17 mouse cellular contexts compared by ENCODE assay signal in the genomic region with DNA sequence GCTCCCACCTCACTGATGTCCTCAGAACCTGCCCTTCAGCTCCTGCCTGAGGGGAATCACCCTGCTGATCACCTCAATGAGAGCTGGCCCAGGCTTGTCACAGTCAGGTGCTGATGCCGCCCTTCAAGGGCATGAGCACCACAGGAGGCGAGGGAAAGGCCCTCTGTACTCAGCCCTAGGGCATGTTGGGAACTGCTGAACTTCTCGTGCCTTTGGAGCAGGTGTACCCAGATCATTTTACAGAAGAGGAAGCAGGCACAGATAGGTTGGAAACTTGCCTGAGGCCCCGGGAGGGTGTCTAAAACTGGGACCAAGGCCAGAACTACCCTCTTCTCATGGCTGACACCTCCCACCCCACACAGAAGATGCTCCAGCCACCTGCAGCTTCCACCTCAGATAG. TPM values are rescaled to one million over a fixed set of nuclear protein-coding genes. Genes with fewer than 3 reads are reported as not detected.
DNase-seq lines count a peak whose midpoint lies in the region; ATAC-seq and TF ChIP-seq lines count a peak whose summit lies in the region.
"Had no signal": no experiment of that assay in that cellular context is flagged by ENCODE, and none has a peak within 500 bp of the region (broad histone marks: within the 10 kb centered on the region; RNA-seq: fewer than 3 reads in every experiment).

No protein-coding gene starts in this region.

- no peak for TF ChIP-seq RAD21 in CH12.LX (IDR thresholded peaks at IDR 0.05; ENCODE audit: low read depth, low read length)

- in situ Hi-C loops in CH12.LX (cut with MboI; ENCODE audit: low pct_ligation_motif_present, low pct_unique_long_range_greater_than_20kb, low sequenced_read_pairs) = loop anchor here (5.0 to 25.0 kb wide), 2 partner anchors 169 to 444 kb away; no protein-coding TSS in a partner anchor

- TF ChIP-seq EP300 in CH12.LX (IDR thresholded peaks at IDR 0.05; ENCODE audit: low read length) = peak; percentile 87

- TF ChIP-seq CTCF in CH12.LX (conservative IDR thresholded peaks at IDR 0.05 in 1 of 2, IDR thresholded peaks at IDR 0.05 in 1 of 2; ENCODE audit: low read depth in 2 of 2, low read length in 2 of 2) = no peak

- no peak overlapping the region for H3K4me2 ChIP-seq in kidney, embryonic 15.5 days
- H3K4me2 ChIP-seq in CH12.LX (ENCODE audit: insufficient read depth, low read depth, poor library complexity, severe bottlenecking) = no peak overlapping the region
- no peak overlapping the region for H3K4me2 ChIP-seq in embryonic facial prominence, embryonic 14.5 days (ENCODE audit: low read depth, low read length)
- H3K4me2 ChIP-seq: forebrain, embryonic 12.5 days; heart, embryonic 12.5 days; hindbrain, embryonic 12.5 days; lung, embryonic 14.5 days; neural tube, embryonic 12.5 days had no signal

- no peak for TF ChIP-seq POLR2A in CH12.LX (IDR thresholded peaks at IDR 0.05; ENCODE audit: low read depth, low read length)

- WGBS in kidney, embryonic 15.5 days = 44% methylated on average over 4 of the region's 4 CpGs
- WGBS in embryonic facial prominence, embryonic 14.5 days = 37% methylated on average over 4 of the region's 4 CpGs

- no peak overlapping the region for H3K27ac ChIP-seq in kidney, embryonic 15.5 days
- peak overlapping the region; percentile 34; the same call in 1 of the 2 replicates for H3K27ac ChIP-seq in CH12.LX (ENCODE audit: insufficient read depth, low read depth)
- no peak overlapping the region for H3K27ac ChIP-seq in embryonic facial prominence, embryonic 14.5 days (replicated peaks; ENCODE audit: low read depth, low read length)
- H3K27ac ChIP-seq: forebrain, embryonic 12.5 days; hindbrain, embryonic 12.5 days; neural tube, embryonic 12.5 days had no signal

- H3K9me3 ChIP-seq in kidney, embryonic 15.5 days (replicated peaks) = no peaks in the 10 kb centered on the region
- no peaks in the 10 kb centered on the region for H3K9me3 ChIP-seq in CH12.LX (replicated peaks; ENCODE audit: low read length)
- H3K9me3 ChIP-seq in embryonic facial prominence, embryonic 14.5 days (ENCODE audit: control insufficient read depth, low read length) = no peaks in the 10 kb centered on the region
- H3K9me3 ChIP-seq: forebrain, embryonic 12.5 days; heart, embryonic 12.5 days; hindbrain, embryonic 12.5 days; neural tube, embryonic 12.5 days had no signal

- H3K79me2 ChIP-seq in CH12.LX (replicated peaks; ENCODE audit: control insufficient read depth, extremely low read depth, insufficient read depth, poor library complexity, severe bottlenecking) = no peaks in the 10 kb centered on the region

- ATAC-seq in kidney, embryonic 15.5 days (replicated peaks; ENCODE audit: low FRiP score) = no peak
- peak; percentile 74 for ATAC-seq in embryonic facial prominence, embryonic 14.5 days (ENCODE audit: low read depth)
- ATAC-seq: intestine, embryonic 16.5 days had no signal

- no peaks in the 10 kb centered on the region for H3K36me3 ChIP-seq in kidney, embryonic 15.5 days
- peaks cover 0 to 23% of the 10 kb centered on the region in 2 experiments for H3K36me3 ChIP-seq in CH12.LX (replicated peaks in 1 of 2; ENCODE audit: control insufficient read depth in 1 of 2, insufficient read depth in 1 of 2, low read length in 1 of 2)
- no peaks in the 10 kb centered on the region for H3K36me3 ChIP-seq in embryonic facial prominence, embryonic 14.5 days (ENCODE audit: control insufficient read depth, insufficient read depth, low read length)
- H3K36me3 ChIP-seq: forebrain, embryonic 12.5 days; heart, embryonic 12.5 days; hindbrain, embryonic 12.5 days; neural tube, embryonic 12.5 days had no signal

- no peaks in the 10 kb centered on the region; the same call in 1 of the 2 replicates for H3K27me3 ChIP-seq in kidney, embryonic 15.5 days
- no peaks in the 10 kb centered on the region for H3K27me3 ChIP-seq in CH12.LX (replicated peaks)
- no peaks in the 10 kb centered on the region for H3K27me3 ChIP-seq in embryonic facial prominence, embryonic 14.5 days (replicated peaks; ENCODE audit: control insufficient read depth, insufficient read depth, low read length)
- H3K27me3 ChIP-seq: neural tube, embryonic 12.5 days had no signal

- no peak overlapping the region for H3K9ac ChIP-seq in kidney, embryonic 15.5 days
- H3K9ac ChIP-seq in CH12.LX (ENCODE audit: insufficient read depth, low read depth) = no peak overlapping the region
- H3K9ac ChIP-seq in embryonic facial prominence, embryonic 14.5 days (ENCODE audit: low read depth, low read length) = no peak overlapping the region
- H3K9ac ChIP-seq: forebrain, embryonic 12.5 days; heart, embryonic 12.5 days; hindbrain, embryonic 12.5 days; lung, embryonic 14.5 days; neural tube, embryonic 12.5 days had no signal

- peak; percentile 61 to 65 for DNase-seq in cerebellum, postnatal 14 days
- no peak for DNase-seq in cerebellum, adult 18-20 months
- DNase-seq in kidney, postnatal 25 days = peak; percentile 10 to 75
- peak; percentile 79 for DNase-seq in CH12.LX (ENCODE audit: extremely low read depth)
- DNase-seq in embryonic facial prominence, embryonic 14.5 days (ENCODE audit: low spot score) = peak; percentile 74
- no peak for DNase-seq in layer of hippocampus, postnatal 25 days (ENCODE audit: extremely low spot score in 1 of 2, low spot score in 1 of 2)
- DNase-seq in left cerebral cortex, adult 11 months (ENCODE audit: low spot score) = no peak
- DNase-seq: cerebellum, postnatal 36 days; lung, embryonic 14.5 days; thymus, postnatal 14 days had no signal

- dilution Hi-C loops in CH12.LX (cut with MboI; ENCODE audit: extremely low pct_ligation_motif_present, extremely low pct_unique_long_range_greater_than_20kb, low sequenced_read_pairs) = no loop called here

- peaks cover 11% of the 10 kb centered on the region; the same call in 1 of the 2 replicates for H3K4me1 ChIP-seq in kidney, embryonic 15.5 days
- H3K4me1 ChIP-seq in CH12.LX (ENCODE audit: control insufficient read depth in 1 of 2, insufficient read depth in 2 of 2) = peaks cover 25 to 46% of the 10 kb centered on the region in 2 experiments
- no peaks in the 10 kb centered on the region for H3K4me1 ChIP-seq in embryonic facial prominence, embryonic 14.5 days (ENCODE audit: control insufficient read depth, insufficient read depth, low read length)
- H3K4me1 ChIP-seq: forebrain, embryonic 12.5 days had no signal

- H3K4me3 ChIP-seq in kidney, embryonic 15.5 days (replicated peaks) = no peak overlapping the region
- no peak overlapping the region for H3K4me3 ChIP-seq in CH12.LX (replicated peaks in 1 of 3; ENCODE audit: low read depth in 2 of 3, low read length in 2 of 3, poor library complexity in 1 of 3)
- H3K4me3 ChIP-seq in embryonic facial prominence, embryonic 14.5 days (ENCODE audit: low read depth, low read length) = no peak overlapping the region
- H3K4me3 ChIP-seq: forebrain, embryonic 12.5 days; heart, embryonic 12.5 days; hindbrain, embryonic 12.5 days; neural tube, embryonic 12.5 days had no signal

TF ChIP-seq in CH12.LX, 34 proteins besides CTCF, POLR2A, EP300 and RAD21:
- TF ChIP-seq POLR2AphosphoS2 (IDR thresholded peaks at IDR 0.05; ENCODE audit: low read depth, low read length) = no peak
- peak; percentile 81 for TF ChIP-seq TCF12 (IDR thresholded peaks at IDR 0.05; ENCODE audit: low read depth, low read length)
- TF ChIP-seq ELF1 (IDR thresholded peaks at IDR 0.05; ENCODE audit: low read depth, low read length) = peak; percentile 26; the same call in 1 of the 2 replicates
- no peak for TF ChIP-seq JUN (IDR thresholded peaks at IDR 0.05; ENCODE audit: insufficient read depth, low read depth, low read length)
- no peak for TF ChIP-seq MAFK (IDR thresholded peaks at IDR 0.05; ENCODE audit: insufficient replicate concordance, low read length)
- peak; percentile 56; the same call in 1 of the 2 replicates for TF ChIP-seq MAZ (IDR thresholded peaks at IDR 0.05; ENCODE audit: low read depth, low read length)
- TF ChIP-seq MAX (IDR thresholded peaks at IDR 0.05; ENCODE audit: low read length) = peak; percentile 74; the same call in 1 of the 2 replicates
- peak; percentile 73; the same call in 1 of the 2 replicates for TF ChIP-seq RCOR1 (conservative IDR thresholded peaks at IDR 0.05; ENCODE audit: low read depth, low read length)
- TF ChIP-seq SIN3A (IDR thresholded peaks at IDR 0.05; ENCODE audit: low read length) = peak; percentile 33; the same call in 1 of the 2 replicates
- 0 out of 2 replicates have a peak, but pooled peaks have one; percentile 19 for TF ChIP-seq MYC (IDR thresholded peaks at IDR 0.05; ENCODE audit: low read depth, low read length)
- TF ChIP-seq IRF4 (IDR thresholded peaks at IDR 0.05; ENCODE audit: low read depth, low read length) = peak; percentile 82
- TF ChIP-seq UBTF (IDR thresholded peaks at IDR 0.05; ENCODE audit: low read depth, low read length) = no peak
- peak; percentile 91 for TF ChIP-seq BHLHE40 (IDR thresholded peaks at IDR 0.05; ENCODE audit: low read depth, low read length)
- TF ChIP-seq USF2 (conservative IDR thresholded peaks at IDR 0.05; ENCODE audit: low read depth, low read length) = no peak
- peak; percentile 71; the same call in 1 of the 2 replicates for TF ChIP-seq MEF2A (IDR thresholded peaks at IDR 0.05; ENCODE audit: borderline replicate concordance, low read depth, low read length)
- peak; percentile 79 for TF ChIP-seq ETS1 (conservative IDR thresholded peaks at IDR 0.05; ENCODE audit: low read depth, low read length)
- peak; percentile 85; the same call in 1 of the 2 replicates for TF ChIP-seq CHD1 (IDR thresholded peaks at IDR 0.05; ENCODE audit: low read depth, low read length)
- TF ChIP-seq ZC3H11A (IDR thresholded peaks at IDR 0.05; ENCODE audit: low read depth, low read length) = no peak

RNA-seq across cellular contexts. Expression of a gene that starts 5.5 kb away (rescaled TPM):
- 1.9 and 4.6 TPM in 2 replicates for polyA plus RNA-seq in kidney, embryonic 15.5 days (2015; fragmentation: Nextera tagmentation; extraction: Ambion mirVana)
- total RNA-seq in CH12.LX (2012; rRNA removed) (35.0 and 44.2 TPM in 2 replicates), CH12.LX (2014; rRNA removed) (5.6 and 6.9 TPM in 2 replicates)
- polyA plus RNA-seq in CH12.LX (2012; ENCODE audit: insufficient read length, low read depth) = 19.9 and 21.3 TPM in 2 replicates
- 3.4 and 5.1 TPM in 2 replicates for polyA plus RNA-seq in embryonic facial prominence, embryonic 14.5 days (2014; fragmentation: Nextera tagmentation; extraction: Ambion mirVana)
- 1 to 10 TPM; 1.1 to 1.2 TPM for total RNA-seq in layer of hippocampus, postnatal 25 days (2021)
- polyA plus RNA-seq: embryonic facial prominence, embryonic 11.5 days had no signal

RNA-seq across cellular contexts. Expression of a gene that starts 23.0 kb away (rescaled TPM):
- 47.1 and 47.9 TPM in 2 replicates for polyA plus RNA-seq in kidney, embryonic 15.5 days (2015; fragmentation: Nextera tagmentation; extraction: Ambion mirVana)
- total RNA-seq in CH12.LX (2012; rRNA removed) (69.1 and 93.5 TPM in 2 replicates), CH12.LX (2014; rRNA removed) (72.9 and 73.3 TPM in 2 replicates)
- 74.2 and 88.9 TPM in 2 replicates for polyA plus RNA-seq in CH12.LX (2012; ENCODE audit: insufficient read length, low read depth)
- 31.8 and 32.7 TPM in 2 replicates for polyA plus RNA-seq in embryonic facial prominence, embryonic 14.5 days (2014; fragmentation: Nextera tagmentation; extraction: Ambion mirVana)
- total RNA-seq in layer of hippocampus, postnatal 25 days (2021) = 10 to 100 TPM; 21.5 to 23.1 TPM

Comparison
In these comparisons a context has a peak if more than half of its experiments do, and no peak if none do; other contexts are left out.
1. DNase-seq: peak in cerebellum, postnatal 14 days (2 of 2), kidney, postnatal 25 days (2 of 2), CH12.LX (single experiment) and embryonic facial prominence, embryonic 14.5 days (single experiment); none in cerebellum, adult 18-20 months (0 of 2), layer of hippocampus, postnatal 25 days (0 of 2) and left cerebral cortex, adult 11 months (single experiment).